Mouse (Mus musculus) kidney, embryonic 14.5 days (tissue): ENCODE data around the gene Cmip. TPM values are rescaled to one million over a fixed set of nuclear protein-coding genes. Genes with fewer than 3 reads are reported as not detected.

Experiments used
- ATAC-seq: fragments of 200-750 bp; cut with Nextera tagmentation; 2 replicates; pipeline ENCODE4 v1.8.0; 2017; ENCODE audit warnings: moderate number of reproducible peaks, mild to moderate bottlenecking, moderate TSS enrichment, moderate library complexity; ENCODE audit not compliant: low FRiP score, low TSS enrichment
- H3K27ac ChIP-seq: fragments of 300-500 bp; sonication (generic); 2 replicates; pipeline ENCODE4 v1.5.1; 2014; ENCODE audit warnings: low read depth, mild to moderate bottlenecking, low read length, moderate library complexity, mixed read lengths
- H3K27me3 ChIP-seq: fragments of 300-500 bp; sonication (generic); 2 replicates; pipeline ENCODE4 v1.6.1; 2014; ENCODE audit warnings: mild to moderate bottlenecking, low read length; ENCODE audit not compliant: control insufficient read depth, insufficient read depth
- H3K36me3 ChIP-seq: fragments of 300-500 bp; sonication (generic); 2 replicates; pipeline ENCODE4 v1.6.1; 2014; ENCODE audit warnings: low read length, mixed read lengths; ENCODE audit not compliant: control insufficient read depth, insufficient read depth
- H3K4me1 ChIP-seq: fragments of 300-500 bp; sonication (generic); 2 replicates; pipeline ENCODE4 v1.6.1; 2014; ENCODE audit warnings: low read length, mixed read lengths; ENCODE audit not compliant: control insufficient read depth, insufficient read depth
- H3K4me2 ChIP-seq: fragments of 300-500 bp; sonication (generic); replicated peaks from 2 replicates; pipeline ENCODE4 v1.6.1; 2014; ENCODE audit warnings: low read depth, mild to moderate bottlenecking, low read length
- H3K4me3 ChIP-seq: fragments of 300-500 bp; sonication (generic); 2 replicates; pipeline ENCODE4 v1.5.1; 2014; ENCODE audit warnings: mild to moderate bottlenecking, low read length
- H3K9ac ChIP-seq: fragments of 300-500 bp; sonication (generic); 2 replicates; pipeline ENCODE4 v1.6.1; 2014; ENCODE audit warnings: low read depth, mild to moderate bottlenecking, low read length, moderate library complexity
- H3K9me3 ChIP-seq: fragments of 300-500 bp; sonication (generic); 2 replicates; pipeline ENCODE4 v1.6.1; 2016; ENCODE audit warnings: low read length; ENCODE audit not compliant: control insufficient read depth
- WGBS: fragments of 180-500 bp; shearing (Covaris S2); extraction: QIAGEN DNeasy Blood & Tissue Kit; methylation state at CpG from one replicate; pipeline ENCODE4 v1.1.7; 2014; 5-methylcytosine and 5-hydroxymethylcytosine counted together
- polyA plus RNA-seq: library from polyadenylated mRNA; unstranded; fragments of >200 nt; fragmentation: Nextera tagmentation; extraction: Ambion mirVana; gene quantifications from 2 replicates; pipeline ENCODE4 v1.2.1, GENCODE M21; 2014

Gene Cmip
- polyA plus RNA-seq, 1 experiment from 2014 or later: 22.9 TPM

DNA sequence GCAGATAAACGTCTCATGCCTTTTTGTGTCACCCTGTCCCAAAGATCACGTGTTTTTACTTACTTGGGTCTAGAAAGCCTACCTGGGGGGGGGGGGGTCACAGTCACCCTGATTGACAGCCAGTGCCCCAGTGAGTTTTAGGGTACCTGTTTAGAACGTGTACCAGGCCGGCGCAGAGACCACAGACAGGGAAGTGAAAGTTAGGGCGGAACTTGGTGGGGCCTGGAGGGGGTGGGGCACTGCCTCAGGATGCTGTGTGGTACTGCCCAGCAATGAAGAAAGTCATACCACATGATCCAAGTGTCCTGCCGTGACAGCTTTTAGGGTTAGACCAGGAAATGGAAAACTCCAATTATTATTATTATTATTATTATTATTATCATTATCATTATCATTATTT, 219.0 kb downstream of the Cmip start:
- Histone ChIP-seq H3K9me3 (peaks cover 3% of the 10 kb centered on the region; the same call in 1 of the 2 replicates), H3K27ac (no peak overlapping the region), H3K36me3 (no peaks in the 10 kb centered on the region), H3K4me1 (no peaks in the 10 kb centered on the region; the same call in 1 of the 2 replicates), H3K9ac (no peak overlapping the region), H3K27me3 (no peaks in the 10 kb centered on the region), H3K4me2 (no peak overlapping the region), H3K4me3 (no peak overlapping the region)
- no peak for ATAC-seq
- WGBS: 84% methylated on average over 7 of the region's 7 CpGs

DNA sequence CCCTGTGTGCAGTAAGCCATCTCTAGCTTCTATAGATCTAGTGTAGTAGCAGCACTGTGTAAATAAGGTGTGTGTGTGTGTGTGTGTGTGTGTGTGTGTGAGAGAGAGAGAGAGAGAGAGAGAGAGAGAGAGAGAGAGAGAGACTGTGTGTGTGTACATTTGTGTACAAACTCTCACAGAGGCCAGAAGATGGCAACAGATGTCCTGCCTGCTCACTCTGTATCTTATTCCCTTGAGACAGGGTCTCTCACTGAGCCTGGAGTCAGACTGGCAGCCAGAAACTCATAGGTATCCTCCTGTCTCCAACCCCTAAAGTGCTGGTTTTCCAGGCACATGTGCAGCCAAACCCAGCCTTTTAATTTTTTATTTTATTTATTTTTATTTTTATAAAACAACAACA, 221.2 kb downstream of the Cmip start:
- H3K4me1 ChIP-seq: no peaks in the 10 kb centered on the region
- no peak overlapping the region for H3K9ac ChIP-seq
- H3K27ac ChIP-seq: no peak overlapping the region
- ATAC-seq: no peak
- H3K27me3 ChIP-seq: no peaks in the 10 kb centered on the region
- no peak overlapping the region for H3K4me2 ChIP-seq
- no peaks in the 10 kb centered on the region for H3K36me3 ChIP-seq
- peaks cover 3% of the 10 kb centered on the region; the same call in 1 of the 2 replicates for H3K9me3 ChIP-seq
- no peak overlapping the region for H3K4me3 ChIP-seq

DNA sequence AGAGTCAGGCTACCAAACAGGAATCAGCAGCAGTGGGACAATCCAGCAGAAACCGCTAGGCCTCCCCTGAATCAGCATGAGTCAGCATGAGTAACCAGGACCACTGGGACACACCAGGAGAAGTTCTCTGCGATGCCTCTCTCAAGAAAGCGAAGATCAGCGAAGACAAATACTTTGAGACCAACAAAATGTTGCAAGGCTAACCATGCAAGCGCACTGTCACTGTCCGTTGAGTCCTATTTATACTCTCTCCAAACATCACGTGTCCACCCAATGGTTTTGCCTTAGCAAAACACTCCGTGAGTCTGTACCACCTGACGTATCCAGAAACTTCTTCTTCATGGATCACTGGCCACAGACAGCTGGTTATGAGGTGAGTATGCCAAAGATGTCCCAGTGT, 223.1 kb downstream of the Cmip start:
- ATAC-seq: no peak
- no peaks in the 10 kb centered on the region for H3K4me1 ChIP-seq
- no peak overlapping the region for H3K9ac ChIP-seq
- no peak overlapping the region for H3K4me2 ChIP-seq
- no peaks in the 10 kb centered on the region for H3K36me3 ChIP-seq
- no peaks in the 10 kb centered on the region for H3K27me3 ChIP-seq
- no peak overlapping the region for H3K27ac ChIP-seq
- peaks cover 3% of the 10 kb centered on the region; the same call in 1 of the 2 replicates for H3K9me3 ChIP-seq
- H3K4me3 ChIP-seq: no peak overlapping the region
- WGBS: 90% methylated on average over 9 of the region's 9 CpGs

DNA sequence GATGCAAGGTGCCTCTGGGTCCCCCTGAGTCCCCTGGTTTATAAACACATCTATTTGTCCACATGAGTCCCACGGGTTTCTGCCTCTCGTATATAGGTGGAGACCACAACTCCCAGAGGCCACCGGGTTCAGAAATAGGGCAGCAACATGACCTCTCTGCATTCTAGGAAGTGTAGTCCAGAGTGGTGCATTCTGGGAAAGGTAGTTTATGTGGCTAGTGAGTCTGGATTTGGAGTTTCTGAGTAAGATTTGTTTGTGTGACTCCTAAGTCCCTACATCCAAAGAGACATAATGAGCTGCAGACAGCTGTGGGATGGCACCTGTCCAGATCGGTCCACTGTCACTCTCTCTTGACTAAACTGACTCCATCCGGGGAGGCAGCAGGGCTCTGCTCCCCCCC, 223.7 kb downstream of the Cmip start:
- Histone ChIP-seq H3K4me3 (no peak overlapping the region), H3K27ac (no peak overlapping the region), H3K4me2 (no peak overlapping the region), H3K36me3 (no peaks in the 10 kb centered on the region), H3K4me1 (no peaks in the 10 kb centered on the region), H3K27me3 (no peaks in the 10 kb centered on the region), H3K9ac (no peak overlapping the region), H3K9me3 (peaks cover 3% of the 10 kb centered on the region; the same call in 1 of the 2 replicates)
- ATAC-seq: no peak
- 69% methylated on average over 5 of the region's 5 CpGs for WGBS

DNA sequence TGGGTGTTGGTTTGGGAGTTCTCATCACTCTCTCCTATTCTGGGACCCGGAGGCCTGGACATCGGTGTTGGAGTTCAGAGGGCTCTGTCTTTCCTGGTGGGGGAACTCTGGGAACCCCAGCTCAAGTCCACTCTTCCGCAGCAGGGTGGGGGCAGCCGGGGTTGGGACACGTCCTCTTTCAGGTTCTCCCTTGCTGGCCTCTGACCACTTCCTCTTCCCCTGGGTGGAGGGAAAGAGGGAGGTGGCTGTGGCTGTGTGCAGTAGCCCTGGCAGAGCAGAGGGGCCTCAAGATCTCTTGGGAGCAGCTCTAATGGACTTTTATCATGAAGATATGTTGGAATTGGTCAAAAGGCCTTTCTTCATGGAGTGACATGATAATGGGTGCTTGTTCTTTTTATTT, 225.0 kb downstream of the Cmip start:
- ATAC-seq: no peak
- Histone ChIP-seq H3K4me2 (no peak overlapping the region), H3K27ac (no peak overlapping the region), H3K4me1 (no peaks in the 10 kb centered on the region), H3K27me3 (no peaks in the 10 kb centered on the region), H3K36me3 (no peaks in the 10 kb centered on the region), H3K9ac (no peak overlapping the region), H3K4me3 (no peak overlapping the region), H3K9me3 (peaks cover 3% of the 10 kb centered on the region; the same call in 1 of the 2 replicates)
- WGBS: 76% methylated on average over 5 of the region's 5 CpGs

DNA sequence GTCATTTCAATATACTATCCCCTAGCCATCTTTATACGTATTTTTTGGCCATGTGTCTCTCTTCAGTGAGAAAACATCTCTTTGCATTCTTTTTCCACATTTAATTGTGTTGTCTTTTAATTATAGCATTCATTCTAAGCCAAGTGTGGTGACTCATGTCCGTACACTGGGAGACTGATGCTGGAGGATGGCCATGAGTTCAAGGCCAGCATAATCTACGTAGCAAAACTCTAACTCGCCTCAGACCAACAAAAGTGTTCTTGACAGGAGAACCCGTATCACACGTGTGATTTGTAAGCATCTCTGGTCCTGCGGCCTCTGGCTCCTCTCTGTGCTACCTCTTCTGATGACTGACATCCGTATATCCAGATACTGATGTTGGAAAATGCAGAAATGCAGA, 227.9 kb downstream of the Cmip start:
- ATAC-seq: no peak
- no peak overlapping the region for H3K4me3 ChIP-seq
- no peak overlapping the region for H3K4me2 ChIP-seq
- no peaks in the 10 kb centered on the region for H3K4me1 ChIP-seq
- H3K27me3 ChIP-seq: no peaks in the 10 kb centered on the region
- whole genome bisulfite sequencing: 90% methylated on average over 8 of the region's 8 CpGs
- H3K9ac ChIP-seq: no peak overlapping the region
- no peak overlapping the region for H3K27ac ChIP-seq
- H3K9me3 ChIP-seq: peaks cover 3% of the 10 kb centered on the region; the same call in 1 of the 2 replicates
- H3K36me3 ChIP-seq: no peaks in the 10 kb centered on the region

DNA sequence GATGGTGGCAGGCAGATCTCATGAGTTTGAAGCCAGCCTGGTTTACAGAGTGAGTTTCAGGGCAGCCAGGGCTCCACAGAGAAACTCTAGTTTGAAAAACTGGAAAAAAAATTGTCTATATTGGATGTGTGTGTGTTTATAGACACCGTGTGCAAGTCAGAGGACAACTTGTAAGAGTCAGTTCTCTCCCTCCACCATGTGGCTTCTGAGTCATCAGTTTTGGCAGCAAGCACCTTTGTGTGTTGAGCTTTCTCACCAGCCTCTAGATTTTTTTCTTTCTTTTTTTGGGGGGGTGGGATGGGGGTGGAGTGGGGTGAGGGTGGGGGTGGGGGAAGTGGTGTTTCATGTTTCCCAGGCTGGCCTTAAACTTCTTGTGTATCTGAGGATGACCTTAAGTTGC, 228.5 kb downstream of the Cmip start:
- no peak overlapping the region for H3K4me3 ChIP-seq
- H3K9me3 ChIP-seq: no peaks in the 10 kb centered on the region
- H3K4me1 ChIP-seq: no peaks in the 10 kb centered on the region
- no peak overlapping the region for H3K4me2 ChIP-seq
- H3K27me3 ChIP-seq: no peaks in the 10 kb centered on the region
- 82% methylated on average over 1 of the region's 1 CpGs for WGBS
- no peak overlapping the region for H3K9ac ChIP-seq
- ATAC-seq: no peak
- H3K27ac ChIP-seq: no peak overlapping the region
- no peaks in the 10 kb centered on the region for H3K36me3 ChIP-seq

DNA sequence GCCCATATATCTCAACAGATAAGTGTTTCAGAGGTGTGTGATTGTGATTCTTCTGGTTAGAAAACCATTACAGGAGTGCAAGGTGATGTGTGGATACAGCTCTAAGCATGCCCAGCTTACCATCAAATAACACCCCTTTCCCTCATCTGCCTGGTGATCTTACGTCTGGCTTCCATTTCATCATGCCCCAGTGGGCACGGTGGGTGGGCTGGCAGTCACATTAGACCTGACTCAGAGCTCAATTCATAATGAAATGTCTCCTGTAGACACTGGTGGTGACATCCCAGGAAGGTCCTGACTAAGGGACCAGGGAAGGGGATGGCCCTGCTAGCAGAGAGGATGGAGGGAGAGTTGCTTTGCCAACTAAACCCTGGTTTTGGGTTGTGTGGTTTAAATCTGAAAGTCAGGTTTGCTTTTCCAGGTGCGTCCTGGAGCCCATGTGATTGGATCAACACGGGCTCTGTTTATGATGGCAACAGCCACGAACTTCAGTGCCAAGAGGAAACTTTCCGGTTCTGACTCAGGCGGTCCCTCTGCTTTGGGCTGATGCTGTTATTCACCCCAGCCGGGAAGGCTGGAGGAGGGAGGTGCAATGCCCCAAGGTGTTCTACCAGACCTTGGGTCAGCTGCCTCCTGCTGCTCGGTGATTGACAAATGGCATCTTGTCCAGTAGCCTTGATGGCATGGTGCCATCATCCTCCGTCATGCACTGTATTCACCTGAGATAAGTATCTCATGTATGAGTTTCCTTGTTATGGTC, 231.6 kb downstream of the Cmip start:
- no peak overlapping the region for H3K4me2 ChIP-seq
- no peak overlapping the region for H3K27ac ChIP-seq
- no peaks in the 10 kb centered on the region for H3K9me3 ChIP-seq
- no peak overlapping the region for H3K4me3 ChIP-seq
- no peak for ATAC-seq
- H3K27me3 ChIP-seq: no peaks in the 10 kb centered on the region
- H3K9ac ChIP-seq: no peak overlapping the region
- H3K36me3 ChIP-seq: no peaks in the 10 kb centered on the region
- H3K4me1 ChIP-seq: no peaks in the 10 kb centered on the region
- WGBS: 76% methylated on average over 10 of the region's 10 CpGs

DNA sequence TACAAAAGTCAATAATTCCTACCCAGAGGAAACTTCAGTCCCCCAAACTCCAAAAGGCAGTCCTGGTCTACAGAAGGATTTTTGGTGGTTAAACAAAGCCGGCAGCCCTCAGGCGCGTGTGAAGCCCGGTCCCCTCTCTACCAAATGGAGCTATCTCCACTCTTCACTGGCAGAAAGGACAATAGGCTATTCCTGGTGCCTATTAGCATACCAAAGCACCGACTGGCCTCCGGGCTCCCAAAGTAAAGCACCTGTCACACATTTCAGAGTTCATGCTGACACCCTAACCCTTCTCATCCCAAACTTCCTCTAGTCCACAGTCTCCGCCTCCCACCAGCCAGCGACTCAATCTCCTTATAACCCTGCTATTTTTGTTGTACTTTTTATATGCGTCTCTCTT, 236.7 kb downstream of the Cmip start:
- no peaks in the 10 kb centered on the region for H3K9me3 ChIP-seq
- no peaks in the 10 kb centered on the region for H3K36me3 ChIP-seq
- WGBS: 21% methylated on average over 9 of the region's 9 CpGs
- H3K4me2 ChIP-seq: no peak overlapping the region
- H3K4me1 ChIP-seq: no peaks in the 10 kb centered on the region
- H3K27me3 ChIP-seq: peaks cover 8% of the 10 kb centered on the region; the same call in 1 of the 2 replicates
- H3K4me3 ChIP-seq: no peak overlapping the region
- H3K9ac ChIP-seq: no peak overlapping the region
- no peak for ATAC-seq
- no peak overlapping the region for H3K27ac ChIP-seq
